Comparison of ENCODE assay signal across 13 mouse cellular contexts in the genomic region with DNA sequence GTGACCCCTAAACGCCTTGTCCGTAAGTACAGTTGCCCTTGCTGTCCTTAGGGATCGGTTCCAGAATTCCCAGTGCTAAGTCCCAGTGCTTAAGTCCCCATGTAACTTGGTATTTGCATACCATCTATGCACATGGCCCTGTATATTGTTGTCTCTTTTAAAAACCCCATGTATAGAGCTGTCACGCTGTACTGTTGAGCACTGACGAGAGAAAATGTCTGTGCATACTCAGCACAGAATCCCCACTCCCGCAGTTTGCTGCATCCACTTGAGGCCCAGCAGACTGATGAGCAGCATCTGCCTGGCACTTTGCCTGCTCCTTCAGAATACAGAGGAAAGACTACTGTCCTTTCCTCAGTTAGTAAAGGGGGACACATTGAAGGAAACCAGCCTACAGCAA. TPM values are rescaled to one million over a fixed set of nuclear protein-coding genes. Genes with fewer than 3 reads are reported as not detected.
DNase-seq lines count a peak whose midpoint lies in the region; ATAC-seq lines count a peak whose summit lies in the region.
"Had no signal": no experiment of that assay in that cellular context is flagged by ENCODE, and none has a peak within 500 bp of the region (broad histone marks: within the 10 kb centered on the region; RNA-seq: fewer than 3 reads in every experiment).

No protein-coding gene starts in this region.

- intact Hi-C loops in left cerebral cortex, postnatal 4 days (cut with DNase I): no loop called here
- intact Hi-C loops in left cerebral cortex, postnatal 25 days (cut with DNase I): no loop called here
- intact Hi-C loops in gastrocnemius, postnatal 14 days (cut with DNase I; ENCODE audit: low total_unique reads): loop anchor here (5.0 kb wide), 1 partner anchor 44 kb away; no protein-coding TSS in a partner anchor

- WGBS in hindbrain, embryonic 12.5 days: 59% methylated on average over 6 of the region's 6 CpGs
- 27% methylated on average over 6 of the region's 6 CpGs for WGBS in midbrain, embryonic 14.5 days

- peak; percentile 21 for DNase-seq in left cerebral cortex, postnatal 4 days
- no peak for DNase-seq in left cerebral cortex, postnatal 25 days (ENCODE audit: low spot score in 2 of 2)
- peak; percentile 25 for DNase-seq in midbrain, embryonic 14.5 days
- DNase-seq in heart, adult 9 months (ENCODE audit: low spot score in 2 of 2): no peak
- no peak for DNase-seq in gastrocnemius, postnatal 14 days
- no peak for DNase-seq in layer of hippocampus, adult 9-10 months (ENCODE audit: low spot score)
- no peak for DNase-seq in adrenal gland, postnatal 36 days
- DNase-seq: gastrocnemius, postnatal 36 days; liver, embryonic 13.5 days had no signal

- no peaks in the 10 kb centered on the region for H3K9me3 ChIP-seq in hindbrain, embryonic 12.5 days (replicated peaks)
- H3K9me3 ChIP-seq in midbrain, embryonic 14.5 days (ENCODE audit: control insufficient read depth, low read length): no peaks in the 10 kb centered on the region
- H3K9me3 ChIP-seq: heart, embryonic 12.5 days; liver, embryonic 13.5 days had no signal

- ATAC-seq in hindbrain, embryonic 12.5 days (ENCODE audit: low FRiP score): peak; percentile 55
- ATAC-seq in midbrain, embryonic 14.5 days (ENCODE audit: low FRiP score, low TSS enrichment): 0 out of 2 replicates have a peak, but pooled peaks have one; percentile 44

- no peaks in the 10 kb centered on the region for H3K27me3 ChIP-seq in hindbrain, embryonic 12.5 days
- no peaks in the 10 kb centered on the region for H3K27me3 ChIP-seq in midbrain, embryonic 14.5 days (ENCODE audit: control insufficient read depth, insufficient read depth, low read length)
- H3K27me3 ChIP-seq: heart, embryonic 12.5 days; liver, embryonic 13.5 days had no signal

- no peak overlapping the region for H3K4me2 ChIP-seq in hindbrain, embryonic 12.5 days (replicated peaks)
- peak overlapping the region; percentile 10; the same call in 1 of the 2 replicates for H3K4me2 ChIP-seq in midbrain, embryonic 14.5 days (ENCODE audit: low read length)
- H3K4me2 ChIP-seq: heart, embryonic 12.5 days; liver, embryonic 13.5 days had no signal

- H3K27ac ChIP-seq in hindbrain, embryonic 12.5 days: peak overlapping the region; percentile 87
- H3K27ac ChIP-seq in midbrain, embryonic 14.5 days (replicated peaks; ENCODE audit: low read depth, low read length): peak overlapping the region; percentile 79
- H3K27ac ChIP-seq: liver, embryonic 13.5 days had no signal

- H3K4me3 ChIP-seq in hindbrain, embryonic 12.5 days: no peak overlapping the region
- no peak overlapping the region for H3K4me3 ChIP-seq in midbrain, embryonic 14.5 days (replicated peaks; ENCODE audit: low read depth, low read length)
- H3K4me3 ChIP-seq: heart, embryonic 12.5 days; liver, embryonic 13.5 days had no signal

- 0 out of 2 replicates have a peak, but pooled peaks cover 3% of the 10 kb centered on the region for H3K36me3 ChIP-seq in hindbrain, embryonic 12.5 days
- H3K36me3 ChIP-seq in midbrain, embryonic 14.5 days (ENCODE audit: control insufficient read depth, insufficient read depth, low read length): peaks cover 5% of the 10 kb centered on the region; the same call in 1 of the 2 replicates
- H3K36me3 ChIP-seq: heart, embryonic 12.5 days; liver, embryonic 13.5 days had no signal

- H3K4me1 ChIP-seq in hindbrain, embryonic 12.5 days: peaks cover 19% of the 10 kb centered on the region
- H3K4me1 ChIP-seq in midbrain, embryonic 14.5 days (ENCODE audit: control insufficient read depth, insufficient read depth, low read length): peaks cover 23% of the 10 kb centered on the region

- H3K9ac ChIP-seq in hindbrain, embryonic 12.5 days: no peak overlapping the region
- 0 out of 2 replicates have a peak overlapping the region, but pooled peaks have one; percentile 9 for H3K9ac ChIP-seq in midbrain, embryonic 14.5 days (replicated peaks; ENCODE audit: low read length)
- H3K9ac ChIP-seq: heart, embryonic 12.5 days; liver, embryonic 13.5 days had no signal

RNA-seq across cellular contexts. Expression of gene Slc25a18, which starts 0.4 kb away (rescaled TPM):
- total RNA-seq in left cerebral cortex, postnatal 4 days (2021): 10 to 100 TPM; 17.8 to 19.8 TPM
- total RNA-seq in left cerebral cortex, postnatal 25 days (2021): 10 to 100 TPM; 65.3 to 66.5 TPM
- 2.2 and 2.9 TPM in 2 replicates for polyA plus RNA-seq in hindbrain, embryonic 12.5 days (2016; fragmentation: Nextera tagmentation; extraction: Ambion mirVana)
- polyA plus RNA-seq in midbrain, embryonic 14.5 days (2014; fragmentation: Nextera tagmentation; extraction: Ambion mirVana): 8.3 and 10.8 TPM in 2 replicates
- under 1 TPM; 0.10 to 0.11 TPM for total RNA-seq in gastrocnemius, postnatal 14 days (2021)
- under 1 TPM; 0.30 to 0.33 TPM for total RNA-seq in adrenal gland, postnatal 36 days (2021)
- total RNA-seq: gastrocnemius, postnatal 36 days had no signal
- polyA plus RNA-seq: kidney, embryonic 14.5 days; thymus, postnatal 0 days had no signal

RNA-seq across cellular contexts. Expression of gene Atp6v1e1, which starts 48.8 kb away (rescaled TPM):
- total RNA-seq in left cerebral cortex, postnatal 4 days (2021): 100 to 1,000 TPM; 267 to 273 TPM
- total RNA-seq in left cerebral cortex, postnatal 25 days (2021): 100 to 1,000 TPM; 542 to 588 TPM
- polyA plus RNA-seq in hindbrain, embryonic 12.5 days (2016; fragmentation: Nextera tagmentation; extraction: Ambion mirVana): 178 and 180 TPM in 2 replicates
- 263 and 300 TPM in 2 replicates for polyA plus RNA-seq in midbrain, embryonic 14.5 days (2014; fragmentation: Nextera tagmentation; extraction: Ambion mirVana)
- 100 to 1,000 TPM; 124 to 125 TPM for total RNA-seq in gastrocnemius, postnatal 14 days (2021)
- 100 to 1,000 TPM; 332 to 479 TPM for total RNA-seq in adrenal gland, postnatal 36 days (2021)

Comparison
In these comparisons a context has a peak if more than half of its experiments do, and no peak if none do; other contexts are left out.
1. DNase-seq: peak in left cerebral cortex, postnatal 4 days (single experiment) and midbrain, embryonic 14.5 days (single experiment); none in left cerebral cortex, postnatal 25 days (0 of 2), heart, adult 9 months (0 of 2), gastrocnemius, postnatal 14 days (single experiment), layer of hippocampus, adult 9-10 months (single experiment) and adrenal gland, postnatal 36 days (0 of 2).
2. RNA of gene Slc25a18, which starts 0.4 kb away (total RNA-seq): 65.3 to 66.5 TPM in left cerebral cortex, postnatal 25 days and 17.8 to 19.8 TPM in left cerebral cortex, postnatal 4 days; 0.30 to 0.33 TPM in adrenal gland, postnatal 36 days and 0.10 to 0.11 TPM in gastrocnemius, postnatal 14 days; every median in the first group is over 10 times any median in the second.